Mouse (Mus musculus): ENCODE data around the gene Tex45. TPM values are rescaled to one million over a fixed set of nuclear protein-coding genes. Genes with fewer than 3 reads are reported as not detected.

Gene Tex45
- polyA plus RNA-seq, 1 experiment from 2014 or later, result 0.14 TPM

GRCm38 (mm10) chr8:3492901-3493844, 22.5 kb downstream of the Tex45 start, which contains the start of gene Zfp358:
TSS of gene Zfp358 (plus strand) at chr8:3493138.
- H3K4me1 ChIP-seq (ENCODE audit: control insufficient read depth, insufficient read depth, low read length), result no peaks in the 10 kb centered on the region
- under 1% methylated on average over 63 of the region's 64 CpGs for WGBS

DNA sequence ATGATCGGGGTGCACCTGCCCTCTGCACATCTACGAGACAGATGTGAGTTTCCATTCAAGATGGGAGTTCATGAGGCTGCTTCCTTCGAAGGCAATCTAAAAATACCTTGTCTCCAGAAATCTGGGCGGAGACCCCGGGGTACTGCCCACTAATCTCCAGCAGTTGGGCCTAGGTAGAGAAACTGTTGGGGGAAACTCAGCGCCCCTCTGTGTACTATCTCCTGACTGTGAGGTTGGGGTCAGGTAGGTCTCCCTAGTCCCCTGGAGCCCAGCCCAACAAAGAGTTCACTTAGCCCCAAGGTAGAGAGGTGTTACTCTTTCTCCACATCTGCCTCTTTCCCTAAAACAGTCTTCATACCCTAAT, 23.2 kb downstream of the Tex45 start:
- H3K4me2 ChIP-seq (ENCODE audit: low read depth, low read length), result peak overlapping the region; percentile 61
- H3K27me3 ChIP-seq (ENCODE audit: control insufficient read depth, insufficient read depth, low read length), result no peaks in the 10 kb centered on the region
- H3K9me3 ChIP-seq (replicated peaks; ENCODE audit: control insufficient read depth, low read length), result peaks cover 6% of the 10 kb centered on the region
- H3K4me3 ChIP-seq (ENCODE audit: low read depth, low read length), result peak overlapping the region; percentile 88
- peaks cover 26% of the 10 kb centered on the region for H3K36me3 ChIP-seq (replicated peaks; ENCODE audit: control insufficient read depth, insufficient read depth, low read depth, low read length)
- H3K9ac ChIP-seq (replicated peaks; ENCODE audit: low read length), result peak overlapping the region; percentile 98
- DNase-seq (ENCODE audit: low spot score) (no peak), ATAC-seq (replicated peaks; ENCODE audit: insufficient number of reproducible peaks, low FRiP score, low TSS enrichment, low read depth) (no peak)
- WGBS, result 47% methylated on average over 6 of the region's 6 CpGs
- H3K27ac ChIP-seq (replicated peaks; ENCODE audit: low read depth, low read length), result peak overlapping the region; percentile 86
- no peaks in the 10 kb centered on the region for H3K4me1 ChIP-seq (ENCODE audit: control insufficient read depth, insufficient read depth, low read length)

More at GRCm38 (mm10) chr8:3492901-3493844, 22.5 kb downstream of the Tex45 start, which contains the start of gene Zfp358:
- H3K27ac ChIP-seq (replicated peaks; ENCODE audit: low read depth, low read length), result peak within 1 kb of the TSS; percentile 86
- no peaks in the 10 kb centered on the region for H3K27me3 ChIP-seq (ENCODE audit: control insufficient read depth, insufficient read depth, low read length)
- peaks cover 26% of the 10 kb centered on the region for H3K36me3 ChIP-seq (replicated peaks; ENCODE audit: control insufficient read depth, insufficient read depth, low read depth, low read length)
- H3K4me3 ChIP-seq (ENCODE audit: low read depth, low read length), result peak within 1 kb of the TSS; percentile 88
- H3K4me2 ChIP-seq (ENCODE audit: low read depth, low read length), result peak within 1 kb of the TSS; percentile 61
- peaks cover 6% of the 10 kb centered on the region for H3K9me3 ChIP-seq (replicated peaks; ENCODE audit: control insufficient read depth, low read length)
- peak within 1 kb of the TSS; percentile 98 for H3K9ac ChIP-seq (replicated peaks; ENCODE audit: low read length)
- DNase-seq (ENCODE audit: low spot score) (peak; percentile 89), ATAC-seq (replicated peaks; ENCODE audit: insufficient number of reproducible peaks, low FRiP score, low TSS enrichment, low read depth) (peak; percentile 83)

DNA sequence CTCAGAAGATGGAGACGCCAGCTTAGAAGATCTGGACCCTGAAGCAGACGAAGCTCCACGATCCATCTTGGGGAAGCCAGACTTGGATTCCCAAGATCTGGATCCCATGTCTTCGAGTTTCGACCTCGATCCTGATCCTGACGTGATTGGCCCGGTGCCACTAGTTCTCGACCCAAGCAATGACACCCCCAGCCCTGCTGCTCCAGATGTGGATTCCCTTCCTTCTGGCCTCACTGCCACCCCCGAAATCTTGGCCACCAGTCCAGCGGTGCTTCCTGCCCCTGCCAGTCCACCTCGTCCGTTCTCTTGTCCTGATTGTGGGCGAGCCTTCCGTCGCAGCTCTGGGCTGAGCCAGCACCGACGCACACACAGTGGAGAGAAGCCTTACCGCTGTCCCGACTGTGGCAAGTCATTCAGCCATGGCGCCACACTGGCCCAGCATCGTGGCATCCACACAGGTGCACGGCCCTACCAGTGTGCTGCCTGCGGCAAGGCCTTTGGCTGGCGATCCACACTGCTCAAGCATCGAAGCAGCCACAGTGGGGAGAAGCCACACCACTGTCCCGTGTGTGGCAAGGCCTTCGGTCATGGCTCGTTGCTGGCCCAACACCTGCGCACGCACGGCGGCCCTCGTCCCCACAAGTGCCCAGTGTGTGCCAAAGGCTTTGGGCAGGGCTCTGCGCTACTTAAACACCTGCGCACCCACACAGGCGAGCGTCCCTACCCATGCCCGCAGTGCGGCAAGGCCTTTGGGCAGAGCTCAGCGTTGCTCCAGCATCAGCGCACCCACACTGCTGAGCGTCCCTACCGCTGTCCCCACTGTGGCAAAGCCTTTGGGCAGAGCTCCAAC, 25.1 kb downstream of the Tex45 start:
- H3K4me3 ChIP-seq (ENCODE audit: low read depth, low read length), result peak overlapping the region; percentile 8; the same call in 1 of the 2 replicates
- WGBS, result 94% methylated on average over 44 of the region's 44 CpGs
- no peak overlapping the region for H3K27ac ChIP-seq (replicated peaks; ENCODE audit: low read depth, low read length)

GRCm38 (mm10) chr8:3496428-3496748, 25.7 kb downstream of the Tex45 start:
- no peak overlapping the region for H3K4me2 ChIP-seq (ENCODE audit: low read depth, low read length)
- peaks cover 26% of the 10 kb centered on the region for H3K36me3 ChIP-seq (replicated peaks; ENCODE audit: control insufficient read depth, insufficient read depth, low read depth, low read length)
- no peak overlapping the region for H3K9ac ChIP-seq (replicated peaks; ENCODE audit: low read length)
- H3K9me3 ChIP-seq (replicated peaks; ENCODE audit: control insufficient read depth, low read length), result peaks cover 6% of the 10 kb centered on the region
- H3K27ac ChIP-seq (replicated peaks; ENCODE audit: low read depth, low read length), result no peak overlapping the region
- H3K27me3 ChIP-seq (ENCODE audit: control insufficient read depth, insufficient read depth, low read length), result no peaks in the 10 kb centered on the region
- 92% methylated on average over 15 of the region's 15 CpGs for WGBS
- DNase-seq (ENCODE audit: low spot score) (no peak), ATAC-seq (replicated peaks; ENCODE audit: insufficient number of reproducible peaks, low FRiP score, low TSS enrichment, low read depth) (no peak)
- H3K4me1 ChIP-seq (ENCODE audit: control insufficient read depth, insufficient read depth, low read length), result no peaks in the 10 kb centered on the region
- peak overlapping the region; percentile 8; the same call in 1 of the 2 replicates for H3K4me3 ChIP-seq (ENCODE audit: low read depth, low read length)

More for the DNA sequence above, 25.1 kb downstream of the Tex45 start:
- Histone ChIP-seq H3K4me1 (ENCODE audit: control insufficient read depth, insufficient read depth, low read length) (no peaks in the 10 kb centered on the region), H3K9ac (replicated peaks; ENCODE audit: low read length) (no peak overlapping the region), H3K4me2 (ENCODE audit: low read depth, low read length) (no peak overlapping the region), H3K9me3 (replicated peaks; ENCODE audit: control insufficient read depth, low read length) (peaks cover 6% of the 10 kb centered on the region), H3K36me3 (replicated peaks; ENCODE audit: control insufficient read depth, insufficient read depth, low read depth, low read length) (peaks cover 26% of the 10 kb centered on the region), H3K27me3 (ENCODE audit: control insufficient read depth, insufficient read depth, low read length) (no peaks in the 10 kb centered on the region)
- no peak for DNase-seq (ENCODE audit: low spot score)
- ATAC-seq (replicated peaks; ENCODE audit: insufficient number of reproducible peaks, low FRiP score, low TSS enrichment, low read depth), result no peak

GRCm38 (mm10) chr8:3498583-3498982, 27.9 kb downstream of the Tex45 start:
- 92% methylated on average over 3 of the region's 3 CpGs for WGBS
- no peak overlapping the region for H3K9ac ChIP-seq (replicated peaks; ENCODE audit: low read length)
- peaks cover 26% of the 10 kb centered on the region for H3K36me3 ChIP-seq (replicated peaks; ENCODE audit: control insufficient read depth, insufficient read depth, low read depth, low read length)
- DNase-seq (ENCODE audit: low spot score) (no peak), ATAC-seq (replicated peaks; ENCODE audit: insufficient number of reproducible peaks, low FRiP score, low TSS enrichment, low read depth) (no peak)
- H3K4me1 ChIP-seq (ENCODE audit: control insufficient read depth, insufficient read depth, low read length), result no peaks in the 10 kb centered on the region
- no peak overlapping the region for H3K27ac ChIP-seq (replicated peaks; ENCODE audit: low read depth, low read length)
- peaks cover 6% of the 10 kb centered on the region for H3K9me3 ChIP-seq (replicated peaks; ENCODE audit: control insufficient read depth, low read length)
- H3K27me3 ChIP-seq (ENCODE audit: control insufficient read depth, insufficient read depth, low read length), result no peaks in the 10 kb centered on the region
- no peak overlapping the region for H3K4me2 ChIP-seq (ENCODE audit: low read depth, low read length)
- H3K4me3 ChIP-seq (ENCODE audit: low read depth, low read length), result no peak overlapping the region

DNA sequence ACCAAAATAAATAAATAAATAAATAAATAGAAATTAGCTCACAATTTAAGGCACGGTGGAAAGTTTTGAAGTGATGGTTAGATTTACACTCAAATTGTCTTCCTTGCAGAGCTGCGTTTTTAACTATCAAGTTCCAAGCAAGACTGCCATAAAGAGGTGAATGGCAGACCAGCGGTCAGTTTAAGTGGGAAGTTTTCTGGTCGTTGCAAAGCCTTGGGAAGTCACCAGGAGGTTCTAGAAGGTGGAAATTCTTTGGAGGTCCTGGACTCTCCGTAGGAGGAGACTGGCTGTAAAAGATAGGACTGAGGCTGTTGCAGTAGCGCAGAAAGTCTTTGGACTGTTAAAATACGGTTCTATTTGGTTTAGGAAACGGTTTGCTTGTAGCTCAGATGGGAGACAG, 29.1 kb downstream of the Tex45 start:
- Histone ChIP-seq H3K36me3 (replicated peaks; ENCODE audit: control insufficient read depth, insufficient read depth, low read depth, low read length) (peaks cover 24% of the 10 kb centered on the region), H3K4me2 (ENCODE audit: low read depth, low read length) (peak overlapping the region; percentile 69), H3K9ac (replicated peaks; ENCODE audit: low read length) (peak overlapping the region; percentile 82), H3K4me3 (ENCODE audit: low read depth, low read length) (peak overlapping the region; percentile 83), H3K9me3 (replicated peaks; ENCODE audit: control insufficient read depth, low read length) (peaks cover 6% of the 10 kb centered on the region), H3K4me1 (ENCODE audit: control insufficient read depth, insufficient read depth, low read length) (no peaks in the 10 kb centered on the region), H3K27ac (replicated peaks; ENCODE audit: low read depth, low read length) (peak overlapping the region; percentile 79), H3K27me3 (ENCODE audit: control insufficient read depth, insufficient read depth, low read length) (no peaks in the 10 kb centered on the region)
- DNase-seq (ENCODE audit: low spot score) (no peak), ATAC-seq (replicated peaks; ENCODE audit: insufficient number of reproducible peaks, low FRiP score, low TSS enrichment, low read depth) (peak; percentile 2; the same call in 1 of the 2 replicates)
- 12% methylated on average over 8 of the region's 8 CpGs for WGBS

GRCm38 (mm10) chr8:3500235-3501090, 29.8 kb downstream of the Tex45 start, which contains the start of gene Mcoln1:
TSS of gene Mcoln1 (plus strand) at chr8:3500457.
- peaks cover 6% of the 10 kb centered on the region for H3K9me3 ChIP-seq (replicated peaks; ENCODE audit: control insufficient read depth, low read length)
- H3K4me1 ChIP-seq (ENCODE audit: control insufficient read depth, insufficient read depth, low read length), result no peaks in the 10 kb centered on the region
- H3K9ac ChIP-seq (replicated peaks; ENCODE audit: low read length), result peak within 1 kb of the TSS; percentile 82
- DNase-seq (ENCODE audit: low spot score) (peak; percentile 100), ATAC-seq (replicated peaks; ENCODE audit: insufficient number of reproducible peaks, low FRiP score, low TSS enrichment, low read depth) (peak; percentile 87)
- H3K27me3 ChIP-seq (ENCODE audit: control insufficient read depth, insufficient read depth, low read length), result no peaks in the 10 kb centered on the region
- under 1% methylated on average over 68 of the region's 70 CpGs for WGBS
- peak within 1 kb of the TSS; percentile 83 for H3K4me3 ChIP-seq (ENCODE audit: low read depth, low read length)
- peak within 1 kb of the TSS; percentile 79 for H3K27ac ChIP-seq (replicated peaks; ENCODE audit: low read depth, low read length)
- H3K36me3 ChIP-seq (replicated peaks; ENCODE audit: control insufficient read depth, insufficient read depth, low read depth, low read length), result peaks cover 19% of the 10 kb centered on the region
- peak within 1 kb of the TSS; percentile 69 for H3K4me2 ChIP-seq (ENCODE audit: low read depth, low read length)

Data from embryonic facial prominence, embryonic 11.5 days (tissue).